Mouse (Mus musculus) adrenal gland, adult 10 weeks (tissue): Measurements from ENCODE around the gene Prps1l3. TPM values are rescaled to one million over a fixed set of nuclear protein-coding genes. Genes with fewer than 3 reads are reported as not detected.

Source experiments
- polyA plus RNA-seq: library from polyadenylated mRNA; stranded (reverse); fragments of 350-450 nt; fragmentation: Illumina TruSeq; extraction: RNeasy Lipid Tissue Mini Kit (QIAGEN cat#74804); gene quantifications from one replicate; pipeline ENCODE4 v1.2.3, GENCODE M21; 2014; ENCODE audit warnings: low read depth, low replicate concordance

Gene Prps1l3
- polyA plus RNA-seq, result 67.6 TPM

GRCm38 (mm10) chr12:57230192-57230706 is at the start of gene Prps1l3, which contains the start of gene Mipol1:
Prps1l3 (plus strand) TSS chr12:57230412.
Mipol1 (plus strand) TSS chr12:57230427.

GRCm38 (mm10) chr12:57197363-57198026 is 32.7 kb upstream of the Prps1l3 start, which contains the start of gene Slc25a21:
Slc25a21 (minus strand) TSS chr12:57197472.

Other genes with a start within 250 kb of the Prps1l3 start
- gene Slc25a21, start 32.9 kb upstream of the Prps1l3 start, polyA plus RNA-seq, result 0.52 TPM
- 23.0 TPM for gene Mipol1, start within 50 bp of the Prps1l3 start, polyA plus RNA-seq